In genomic region chr1:154090521-154091490, GRCm38 (mm10) we compare ENCODE assay signal across 22 mouse cellular contexts.
DNase-seq lines count a peak whose midpoint lies in the region; ATAC-seq and TF ChIP-seq lines count a peak whose summit lies in the region.
"Had no signal": no experiment of that assay in that cellular context is flagged by ENCODE, and none has a peak within 500 bp of the region (broad histone marks: within the 10 kb centered on the region; RNA-seq: fewer than 3 reads in every experiment).

No protein-coding gene starts in this region.

- no peaks in the 10 kb centered on the region for H3K36me3 ChIP-seq in heart, postnatal 0 days (replicated peaks; ENCODE audit: control insufficient read depth, insufficient read depth, low read length)
- H3K36me3 ChIP-seq in ES-Bruce4 (ENCODE audit: control insufficient read depth, insufficient read depth, low read length, poor library complexity, severe bottlenecking) = no peaks in the 10 kb centered on the region
- H3K36me3 ChIP-seq: embryonic facial prominence, embryonic 13.5 days; forebrain, embryonic 12.5 days; hindbrain, embryonic 10.5 days; intestine, embryonic 15.5 days had no signal

- TF ChIP-seq EP300 in heart, postnatal 0 days (IDR thresholded peaks at IDR 0.05; ENCODE audit: low read depth) = no peak
- no peak for TF ChIP-seq EP300 in ES-Bruce4 (IDR thresholded peaks at IDR 0.05; ENCODE audit: insufficient read depth, low read depth, low read length)

- TF ChIP-seq POLR2A in ES-Bruce4 (IDR thresholded peaks at IDR 0.05; ENCODE audit: insufficient read depth, low read length) = no peak

- no peaks in the 10 kb centered on the region for H3K27me3 ChIP-seq in heart, postnatal 0 days (ENCODE audit: control insufficient read depth, insufficient read depth, low read length)
- H3K27me3 ChIP-seq in ES-Bruce4 (ENCODE audit: control insufficient read depth, insufficient read depth, low read length, poor library complexity, severe bottlenecking) = no peaks in the 10 kb centered on the region
- H3K27me3 ChIP-seq: embryonic facial prominence, embryonic 13.5 days; forebrain, embryonic 12.5 days; intestine, embryonic 15.5 days had no signal

- peak; percentile 73 for DNase-seq in heart, adult 11 months
- no peak for DNase-seq in heart, adult 9 months (ENCODE audit: low spot score in 2 of 2)
- DNase-seq in heart, postnatal 0 days (ENCODE audit: low spot score) = peak; percentile 37
- no peak for DNase-seq in heart, postnatal 36 days
- peak; percentile 51 for DNase-seq in ZHBTc4 (ENCODE audit: low read depth, low spot score)
- no peak for DNase-seq in urinary bladder, adult 18-20 months (ENCODE audit: low spot score in 2 of 2)
- DNase-seq: adrenal gland, postnatal 14 days; B cell, adult 2 months; cerebellum, adult 11-12 months; cerebellum, adult 9-10 months; cerebellum, postnatal 36 days; gastrocnemius, postnatal 10 days; heart, postnatal 14 days had no signal

- no peak overlapping the region for H3K4me3 ChIP-seq in heart, postnatal 0 days (ENCODE audit: low read depth, low read length)
- no peak overlapping the region for H3K4me3 ChIP-seq in ES-Bruce4 (ENCODE audit: low read depth, low read length)
- H3K4me3 ChIP-seq: embryonic facial prominence, embryonic 13.5 days; forebrain, embryonic 12.5 days; hindbrain, embryonic 10.5 days; intestine, embryonic 15.5 days had no signal

- peak; percentile 74; the same call in 1 of the 2 replicates for ATAC-seq in heart, postnatal 0 days (ENCODE audit: insufficient read depth, low read depth)
- ATAC-seq: activated CD4-positive, CD25-positive, alpha-beta regulatory T cell, adult 4 months; CD4-positive, CD25-positive, alpha-beta regulatory T cell, adult 4 months; forebrain, embryonic 16.5 days; intestine, embryonic 15.5 days had no signal

- peak overlapping the region; percentile 65 for H3K27ac ChIP-seq in heart, postnatal 0 days (ENCODE audit: low read depth)
- H3K27ac ChIP-seq in ES-Bruce4 (ENCODE audit: insufficient read depth, low read length) = peak overlapping the region; percentile 19; the same call in 1 of the 2 replicates
- H3K27ac ChIP-seq: embryonic facial prominence, embryonic 13.5 days; forebrain, embryonic 12.5 days; hindbrain, embryonic 10.5 days; hindbrain, embryonic 14.5 days; intestine, embryonic 15.5 days had no signal

- intact Hi-C loops in heart, postnatal 36 days (cut with DNase I) = no loop called here

- 38% methylated on average over 7 of the region's 7 CpGs for WGBS in heart, postnatal 0 days

- H3K4me2 ChIP-seq in heart, postnatal 0 days (ENCODE audit: low read depth, low read length) = no peak overlapping the region
- H3K4me2 ChIP-seq: embryonic facial prominence, embryonic 13.5 days; forebrain, embryonic 12.5 days; hindbrain, embryonic 14.5 days; intestine, embryonic 15.5 days had no signal

- no peaks in the 10 kb centered on the region for H3K9me3 ChIP-seq in heart, postnatal 0 days (replicated peaks; ENCODE audit: control insufficient read depth, low read length)
- no peaks in the 10 kb centered on the region for H3K9me3 ChIP-seq in ES-Bruce4 (replicated peaks; ENCODE audit: control insufficient read depth, insufficient read depth, low read length, poor library complexity, severe bottlenecking)
- H3K9me3 ChIP-seq: embryonic facial prominence, embryonic 13.5 days; forebrain, embryonic 12.5 days; hindbrain, embryonic 10.5 days; intestine, embryonic 15.5 days had no signal

- H3K4me1 ChIP-seq in heart, postnatal 0 days (ENCODE audit: control insufficient read depth, insufficient read depth) = peaks cover 19% of the 10 kb centered on the region
- H3K4me1 ChIP-seq in ES-Bruce4 (ENCODE audit: control insufficient read depth, insufficient read depth, low read length) = peaks cover 3% of the 10 kb centered on the region
- H3K4me1 ChIP-seq: embryonic facial prominence, embryonic 13.5 days; forebrain, embryonic 12.5 days; intestine, embryonic 15.5 days had no signal

- TF ChIP-seq CTCF in heart, postnatal 0 days (IDR thresholded peaks at IDR 0.05; ENCODE audit: low read depth) = no peak
- no peak for TF ChIP-seq CTCF in ES-Bruce4 (IDR thresholded peaks at IDR 0.05; ENCODE audit: low read depth, low read length)

- no peak overlapping the region for H3K9ac ChIP-seq in heart, postnatal 0 days (replicated peaks; ENCODE audit: low read depth, low read length)
- no peak overlapping the region for H3K9ac ChIP-seq in ES-Bruce4 (ENCODE audit: low read depth, poor library complexity, severe bottlenecking)
- H3K9ac ChIP-seq: embryonic facial prominence, embryonic 13.5 days; forebrain, embryonic 12.5 days; hindbrain, embryonic 14.5 days; intestine, embryonic 15.5 days had no signal

Comparison
In these comparisons a context has a peak if more than half of its experiments do, and no peak if none do; other contexts are left out.
1. DNase-seq: peak in heart, adult 11 months (single experiment), heart, postnatal 0 days (single experiment) and ZHBTc4 (single experiment); none in heart, adult 9 months (0 of 2), heart, postnatal 36 days (0 of 2) and urinary bladder, adult 18-20 months (0 of 2).